Mouse (Mus musculus) CH12.LX (cell line): ENCODE measurements around the gene Armh2. TPM values are rescaled to one million over a fixed set of nuclear protein-coding genes. Genes with fewer than 3 reads are reported as not detected.

ENCODE experiments used
- DNase-seq: peaks from one replicate; pipeline ENCODE4 v3.0.0-alpha.2; 2013; ENCODE audit errors: extremely low read depth
- H3K27ac ChIP-seq: 2 replicates; pipeline ENCODE4 v1.5.1; 2012; ENCODE audit warnings: low read depth, mild to moderate bottlenecking, control low read depth, moderate library complexity; ENCODE audit not compliant: insufficient read depth
- H3K27me3 ChIP-seq: replicated peaks from 2 replicates; pipeline ENCODE3; 2012; ENCODE audit warnings: inconsistent platforms
- H3K36me3 ChIP-seq, 2 experiments: replicated peaks in 1 of 2; 2 replicates each; pipeline versions ENCODE3 to v1.6.1; 2012; ENCODE audit warnings: inconsistent platforms in 1 of 2, low read length in 1 of 2, mild to moderate bottlenecking in 1 of 2, mixed read lengths in 1 of 2, moderate library complexity in 1 of 2; ENCODE audit not compliant: control insufficient read depth in 1 of 2, insufficient read depth in 1 of 2
- H3K4me1 ChIP-seq, 2 experiments: 2 replicates each; pipeline ENCODE4 v1.6.1; 2012; ENCODE audit warnings: inconsistent platforms in 1 of 2, moderate library complexity in 1 of 2; ENCODE audit not compliant: insufficient read depth in 2 of 2, control insufficient read depth in 1 of 2
- H3K4me2 ChIP-seq: 2 replicates; pipeline ENCODE4 v1.6.1; 2012; ENCODE audit warnings: low read depth, mild to moderate bottlenecking, control low read depth; ENCODE audit not compliant: poor library complexity, insufficient read depth, severe bottlenecking
- H3K4me3 ChIP-seq, 3 experiments: fragments of 150-350 bp in 1 of 3; sonication (generic) in 1 of 3; replicated peaks in 1 of 3; 2 replicates each; pipeline versions ENCODE3 to v1.5.1; 2011 to 2012; ENCODE audit warnings: low read depth in 2 of 3, low read length in 2 of 3, mild to moderate bottlenecking in 2 of 3, moderate library complexity in 2 of 3, control low read depth in 1 of 3, improper control_type of control experiment in 1 of 3, inconsistent platforms in 1 of 3, mixed read lengths in 1 of 3; ENCODE audit not compliant: poor library complexity in 1 of 3
- H3K79me2 ChIP-seq: replicated peaks from 2 replicates; pipeline ENCODE4 v1.6.1; 2012; ENCODE audit warnings: mild to moderate bottlenecking, moderate library complexity; ENCODE audit not compliant: control insufficient read depth, poor library complexity, insufficient read depth, severe bottlenecking; ENCODE audit errors: extremely low read depth
- H3K9ac ChIP-seq: 2 replicates; pipeline ENCODE4 v1.6.1; 2012; ENCODE audit warnings: low read depth, mild to moderate bottlenecking, control low read depth, moderate library complexity; ENCODE audit not compliant: insufficient read depth
- H3K9me3 ChIP-seq: replicated peaks from 2 replicates; pipeline ENCODE3; 2012; ENCODE audit warnings: low read length, inconsistent platforms, mixed read lengths
- BHLHE40 ChIP-seq: IDR thresholded peaks from 2 replicates; pipeline ENCODE4 v1.6.1; 2011; ENCODE audit warnings: mild to moderate bottlenecking, low read depth, low read length, improper control_type of control experiment
- CHD1 ChIP-seq: IDR thresholded peaks from 2 replicates; pipeline ENCODE4 v1.6.1; 2012; ENCODE audit warnings: low read depth, low read length, improper control_type of control experiment, inconsistent platforms
- CTCF ChIP-seq, 2 experiments: IDR thresholded peaks in 1 of 2; conservative IDR thresholded peaks in 1 of 2; 2 replicates each; pipeline ENCODE4 v1.5.1; 2011 to 2012; ENCODE audit warnings: low read depth in 2 of 2, low read length in 2 of 2, improper control_type of control experiment in 1 of 2, inconsistent platforms in 1 of 2, mild to moderate bottlenecking in 1 of 2, moderate library complexity in 1 of 2
- E2F4 ChIP-seq: IDR thresholded peaks from 2 replicates; pipeline ENCODE4 v1.6.1; 2011; ENCODE audit warnings: low read depth, low read length, improper control_type of control experiment; ENCODE audit not compliant: insufficient replicate concordance
- GABPA ChIP-seq: IDR thresholded peaks from 2 replicates; pipeline ENCODE4 v1.6.1; 2012; ENCODE audit warnings: low read depth, low read length, improper control_type of control experiment, inconsistent platforms; ENCODE audit not compliant: insufficient replicate concordance
- HCFC1 ChIP-seq: IDR thresholded peaks from 2 replicates; pipeline ENCODE4 v1.6.1; 2012; ENCODE audit warnings: low read depth, mild to moderate bottlenecking, inconsistent platforms, low read length, improper control_type of control experiment
- IRF4 ChIP-seq: IDR thresholded peaks from 2 replicates; pipeline ENCODE4 v1.6.1; 2014; ENCODE audit warnings: low read depth, mild to moderate bottlenecking, inconsistent platforms, low read length, improper control_type of control experiment
- JUND ChIP-seq: conservative IDR thresholded peaks from 2 replicates; pipeline ENCODE4 v1.6.1; 2011; ENCODE audit warnings: low read depth, low read length, improper control_type of control experiment
- KAT2A ChIP-seq: IDR thresholded peaks from 2 replicates; pipeline ENCODE4 v1.6.1; 2012; ENCODE audit warnings: low read length, improper control_type of control experiment, inconsistent platforms; ENCODE audit not compliant: insufficient replicate concordance
- MAZ ChIP-seq: IDR thresholded peaks from 2 replicates; pipeline ENCODE4 v1.6.1; 2012; ENCODE audit warnings: low read depth, mild to moderate bottlenecking, inconsistent platforms, low read length, improper control_type of control experiment, moderate library complexity
- MYC ChIP-seq: IDR thresholded peaks from 2 replicates; pipeline ENCODE4 v1.6.1; 2011; ENCODE audit warnings: low read depth, mild to moderate bottlenecking, improper control_type of control experiment, low read length
- NELFE ChIP-seq: IDR thresholded peaks from 2 replicates; pipeline ENCODE4 v1.6.1; 2011; ENCODE audit warnings: low read depth, low read length, improper control_type of control experiment
- POLR2A ChIP-seq: IDR thresholded peaks from 2 replicates; pipeline ENCODE4 v1.6.1; 2011; ENCODE audit warnings: low read depth, mild to moderate bottlenecking, improper control_type of control experiment, low read length
- POLR2AphosphoS2 ChIP-seq: IDR thresholded peaks from 2 replicates; pipeline ENCODE4 v1.6.1; 2011; ENCODE audit warnings: low read depth, low read length, improper control_type of control experiment
- RAD21 ChIP-seq: IDR thresholded peaks from 2 replicates; pipeline ENCODE4 v1.6.1; 2011; ENCODE audit warnings: low read depth, mild to moderate bottlenecking, low read length, improper control_type of control experiment, moderate library complexity
- RCOR1 ChIP-seq: conservative IDR thresholded peaks from 2 replicates; pipeline ENCODE4 v1.6.1; 2012; ENCODE audit warnings: low read depth, mild to moderate bottlenecking, inconsistent platforms, low read length, improper control_type of control experiment
- SIN3A ChIP-seq: IDR thresholded peaks from 2 replicates; pipeline ENCODE4 v1.6.1; 2012; ENCODE audit warnings: low read length, improper control_type of control experiment, inconsistent platforms
- TBP ChIP-seq: conservative IDR thresholded peaks from 2 replicates; pipeline ENCODE4 v1.6.1; 2011; ENCODE audit warnings: low read depth, low read length, improper control_type of control experiment
- UBTF ChIP-seq: IDR thresholded peaks from 2 replicates; pipeline ENCODE4 v1.6.1; 2012; ENCODE audit warnings: low read depth, mild to moderate bottlenecking, inconsistent platforms, low read length, improper control_type of control experiment, moderate library complexity
- USF2 ChIP-seq: conservative IDR thresholded peaks from 2 replicates; pipeline ENCODE4 v1.6.1; 2011; ENCODE audit warnings: low read depth, low read length, improper control_type of control experiment
- ZKSCAN1 ChIP-seq: IDR thresholded peaks from 2 replicates; pipeline ENCODE4 v1.6.1; 2012; ENCODE audit warnings: low read depth, inconsistent platforms, low read length, improper control_type of control experiment, borderline replicate concordance
- ZNF384 ChIP-seq: IDR thresholded peaks from 2 replicates; pipeline ENCODE4 v1.6.1; 2012; ENCODE audit warnings: low read depth, low read length, improper control_type of control experiment, inconsistent platforms
- dilution Hi-C: fragments of 300-500 bp; cut with MboI; formaldehyde crosslinking; loops from 2 replicates; pipeline ENCODE4 v1.14.3; 2020; ENCODE audit warnings: low sequenced_read_pairs; ENCODE audit not compliant: extremely low pct_unique_long_range_greater_than_20kb, extremely low pct_ligation_motif_present
- in situ Hi-C: fragments of 300-500 bp; cut with MboI; formaldehyde crosslinking; loops from 3 replicates; pipeline ENCODE4 v1.14.3; 2019; ENCODE audit warnings: low sequenced_read_pairs, low pct_ligation_motif_present, low pct_unique_long_range_greater_than_20kb, mixed read lengths
- polyA plus RNA-seq: library from polyadenylated mRNA; unstranded; fragments of >175 nt; gene quantifications from 2 replicates; pipeline ENCODE4 v1.2.1, GENCODE M21; 2012; ENCODE audit warnings: low read depth; ENCODE audit not compliant: insufficient read length
- total RNA-seq, 2 experiments: library from RNA; depleted of rRNA; stranded (reverse); fragments of 300-350 nt in 1 of 2; fragments of >200 nt in 1 of 2; gene quantifications; 2 replicates each; pipeline ENCODE4 v1.2.3; 2012 to 2014

Armh2 gene
- total and polyA plus RNA-seq, 3 experiments, result not detected

DNA sequence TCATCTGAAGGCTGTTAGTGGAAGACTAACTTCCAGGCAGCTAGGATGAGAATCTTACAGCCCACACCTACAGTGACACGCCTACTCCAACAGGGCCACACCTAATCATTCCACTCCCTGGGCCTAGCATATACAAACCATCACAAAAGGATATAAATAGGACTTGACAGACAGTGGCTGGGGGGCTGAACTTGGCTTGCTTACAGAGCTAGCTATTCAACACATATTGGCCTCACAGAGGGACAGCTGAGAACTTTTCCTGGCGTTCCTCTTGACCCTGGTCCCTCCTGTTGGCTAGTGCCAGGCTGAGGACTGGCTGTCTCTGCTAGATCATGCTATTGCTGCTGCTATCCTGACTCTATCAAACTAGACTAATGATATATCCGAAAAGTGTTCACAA lies 6.8 kb downstream of the Armh2 start:
- no peak overlapping the region for H3K9ac ChIP-seq
- H3K79me2 ChIP-seq, result 0 out of 2 replicates have a peak, but pooled peaks cover 2% of the 10 kb centered on the region
- no peaks in the 10 kb centered on the region for H3K9me3 ChIP-seq
- in situ Hi-C loops, result no loop called here
- H3K4me1 ChIP-seq, result no peaks in the 10 kb centered on the region
- no peaks in the 10 kb centered on the region for H3K27me3 ChIP-seq
- no peak overlapping the region for H3K4me3 ChIP-seq
- dilution Hi-C loops, result no loop called here
- H3K36me3 ChIP-seq, result peaks cover 37 to 82% of the 10 kb centered on the region in 2 experiments
- no peak overlapping the region for H3K27ac ChIP-seq
- no peak for DNase-seq
- no peak; the same call in 1 of the 2 replicates for TF ChIP-seq POLR2A
- no peak for TF ChIP-seq MAZ
- TF ChIP-seq E2F4, result no peak
- no peak for TF ChIP-seq KAT2A
- no peak for TF ChIP-seq POLR2AphosphoS2
- TF ChIP-seq RCOR1, result no peak
- no peak for TF ChIP-seq SIN3A
- no peak for TF ChIP-seq ZNF384
- TF ChIP-seq ZKSCAN1, result no peak
- no peak for TF ChIP-seq JUND
- no peak for TF ChIP-seq NELFE
- TF ChIP-seq TBP, result no peak
- TF ChIP-seq USF2, result no peak
- no peak for TF ChIP-seq BHLHE40
- no peak for TF ChIP-seq GABPA
- no peak for TF ChIP-seq HCFC1
- TF ChIP-seq IRF4, result no peak
- no peak for TF ChIP-seq CHD1
- no peak for TF ChIP-seq CTCF (conservative IDR thresholded peaks at IDR 0.05 in 1 of 2, IDR thresholded peaks at IDR 0.05 in 1 of 2; ENCODE audit: low read depth in 2 of 2, low read length in 2 of 2)
- no peak overlapping the region for H3K4me2 ChIP-seq

DNA sequence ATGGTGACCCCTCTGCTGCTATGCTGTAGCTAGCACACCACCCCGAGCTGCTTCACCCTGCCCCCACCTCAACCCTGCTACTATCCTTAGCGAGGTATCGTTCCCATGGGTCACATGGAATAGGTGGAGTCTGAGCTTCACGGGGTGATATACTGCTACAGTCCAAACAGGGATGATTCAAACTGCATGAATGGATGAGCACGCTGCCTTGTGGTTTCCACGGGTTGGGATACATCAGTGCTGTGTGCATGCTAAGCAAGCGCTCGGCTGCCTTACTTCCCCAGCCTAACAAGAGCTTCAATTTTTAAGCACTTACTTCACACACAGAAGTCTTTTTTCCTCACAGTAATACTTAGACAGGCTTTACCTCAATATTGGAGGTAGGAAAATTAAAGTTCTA lies 9.8 kb downstream of the Armh2 start:
- dilution Hi-C loops (no loop called here), in situ Hi-C loops (no loop called here)
- no peaks in the 10 kb centered on the region for H3K27me3 ChIP-seq
- DNase-seq, result no peak
- TF ChIP-seq TBP (no peak), UBTF (no peak), RAD21 (no peak), RCOR1 (no peak), KAT2A (no peak), HCFC1 (no peak), POLR2A (no peak), CHD1 (no peak), MYC (no peak), ZKSCAN1 (no peak), ZNF384 (no peak), IRF4 (no peak), GABPA (no peak), SIN3A (no peak)
- peaks cover 55 to 87% of the 10 kb centered on the region in 2 experiments for H3K36me3 ChIP-seq
- H3K4me1 ChIP-seq, result no peaks in the 10 kb centered on the region
- H3K9ac ChIP-seq, result no peak overlapping the region
- H3K79me2 ChIP-seq, result peaks cover 2% of the 10 kb centered on the region; the same call in 1 of the 2 replicates
- no peaks in the 10 kb centered on the region for H3K9me3 ChIP-seq
- H3K4me3 ChIP-seq, result no peak overlapping the region
- no peak overlapping the region for H3K4me2 ChIP-seq
- no peak overlapping the region for H3K27ac ChIP-seq
